Mouse (Mus musculus): ENCODE data around the gene Lgr4. TPM values are rescaled to one million over a fixed set of nuclear protein-coding genes. Genes with fewer than 3 reads are reported as not detected.

The Lgr4 gene
- total and polyA plus RNA-seq, 3 experiments = 4.3 to 4.5 TPM; not detected in 1

Other genes starting within 250 kb of the Lgr4 start
- not detected in 2 replicates for gene Bdnf, start 242.9 kb upstream of the Lgr4 start, total RNA-seq (2012; rRNA removed)
- not detected for gene Bdnf, start 242.9 kb upstream of the Lgr4 start, polyA plus RNA-seq (2012; ENCODE audit: insufficient read depth in 1 of 2, insufficient read length in 2 of 2, low read depth in 1 of 2, low replicate concordance in 2 of 2, missing spikeins in 1 of 2)
- 35.2 and 45.0 TPM in 2 replicates for gene Lin7c, start 26.8 kb upstream of the Lgr4 start, total RNA-seq (2012; rRNA removed)
- gene Lin7c, start 26.8 kb upstream of the Lgr4 start, polyA plus RNA-seq (2012; ENCODE audit: insufficient read depth in 1 of 2, insufficient read length in 2 of 2, low read depth in 1 of 2, low replicate concordance in 2 of 2, missing spikeins in 1 of 2) = 10 to 100 TPM in 1 of 2 experiments, not detected in 1; 46.8 TPM
- 14.1 and 15.8 TPM in 2 replicates for gene Ccdc34, start 100.2 kb downstream of the Lgr4 start, total RNA-seq (2012; rRNA removed)
- 10 to 100 TPM in 1 of 2 experiments, not detected in 1; 39.0 TPM for gene Ccdc34, start 100.2 kb downstream of the Lgr4 start, polyA plus RNA-seq (2012; ENCODE audit: insufficient read depth in 1 of 2, insufficient read length in 2 of 2, low read depth in 1 of 2, low replicate concordance in 2 of 2, missing spikeins in 1 of 2)

Measured in MEL (cell line).